Mouse (Mus musculus): ENCODE measurements around the gene Dgat2.

GRCm38 (mm10) chr7:99146906-99147305, 35.6 kb downstream of the Dgat2 start:
- TF ChIP-seq CTCF (IDR thresholded peaks at IDR 0.05; ENCODE audit: control insufficient read depth, insufficient read depth, low read length) (no peak), POLR2A (IDR thresholded peaks at IDR 0.05; ENCODE audit: borderline replicate concordance, control insufficient read depth, low read depth, low read length) (no peak)

All from bone marrow, adult 2 months (tissue).